Mouse (Mus musculus): Measurements from ENCODE around the gene Myl9. TPM values are rescaled to one million over a fixed set of nuclear protein-coding genes. Genes with fewer than 3 reads are reported as not detected.
"Not testable (repeated sequence)": the region's sequence is repeated elsewhere in the genome, so short reads cannot be mapped to it uniquely, and the experiment has no call there.

Gene Myl9
- polyA plus RNA-seq, 1 experiment from 2014 or later: 204 TPM

- Histone ChIP-seq H3K9ac (no peak overlapping the region), H3K4me2 (replicated peaks) (no peak overlapping the region), H3K27ac (no peak overlapping the region), H3K27me3 (no peaks in the 10 kb centered on the region), H3K36me3 (no peaks in the 10 kb centered on the region), H3K4me1 (no peaks in the 10 kb centered on the region), H3K4me3 (no peak overlapping the region), H3K9me3 (peaks cover 3% of the 10 kb centered on the region; the same call in 1 of the 2 replicates)
- WGBS: 68% methylated on average over 1 of the region's 1 CpGs
- ATAC-seq (ENCODE audit: low FRiP score, low read depth): no peak
Measured at GRCm38 (mm10) chr2:156798516-156798915, 23.3 kb downstream of the Myl9 start.

GRCm38 (mm10) chr2:156801045-156801444 is 25.8 kb downstream of the Myl9 start:
- no peak overlapping the region for H3K4me2 ChIP-seq (replicated peaks)
- H3K27me3 ChIP-seq: no peaks in the 10 kb centered on the region
- H3K4me1 ChIP-seq: no peaks in the 10 kb centered on the region
- H3K36me3 ChIP-seq: no peaks in the 10 kb centered on the region
- 74% methylated on average over 4 of the region's 4 CpGs for WGBS
- no peak for ATAC-seq (ENCODE audit: low FRiP score, low read depth)
- no peak overlapping the region for H3K27ac ChIP-seq
- no peak overlapping the region for H3K4me3 ChIP-seq
- H3K9ac ChIP-seq: no peak overlapping the region
- peaks cover 3% of the 10 kb centered on the region; the same call in 1 of the 2 replicates for H3K9me3 ChIP-seq

GRCm38 (mm10) chr2:156802116-156802515 is 26.9 kb downstream of the Myl9 start:
- not testable (repeated sequence) for H3K27me3 ChIP-seq; H3K4me1 ChIP-seq; H3K36me3 ChIP-seq; H3K9me3 ChIP-seq; H3K9ac ChIP-seq; H3K4me2 ChIP-seq (replicated peaks); H3K4me3 ChIP-seq; H3K27ac ChIP-seq; ATAC-seq (ENCODE audit: low FRiP score, low read depth)
- WGBS: 41% methylated on average over 9 of the region's 9 CpGs

GRCm38 (mm10) chr2:156803698-156804372 is 28.6 kb downstream of the Myl9 start:
- no peaks in the 10 kb centered on the region for H3K27me3 ChIP-seq
- no peak overlapping the region for H3K4me2 ChIP-seq (replicated peaks)
- no peak for ATAC-seq (ENCODE audit: low FRiP score, low read depth)
- no peaks in the 10 kb centered on the region for H3K9me3 ChIP-seq
- 67% methylated on average over 4 of the region's 4 CpGs for WGBS
- no peak overlapping the region for H3K4me3 ChIP-seq
- no peak overlapping the region for H3K27ac ChIP-seq
- H3K9ac ChIP-seq: no peak overlapping the region
- no peaks in the 10 kb centered on the region for H3K36me3 ChIP-seq
- no peaks in the 10 kb centered on the region for H3K4me1 ChIP-seq

- H3K36me3 ChIP-seq: no peaks in the 10 kb centered on the region
- H3K27me3 ChIP-seq: no peaks in the 10 kb centered on the region
- peaks cover under 1% of the 10 kb centered on the region; the same call in 1 of the 2 replicates for H3K4me1 ChIP-seq
- H3K4me2 ChIP-seq (replicated peaks): no peak overlapping the region
- H3K9ac ChIP-seq: no peak overlapping the region
- 87% methylated on average over 4 of the region's 4 CpGs for WGBS
- no peak overlapping the region for H3K27ac ChIP-seq
- H3K4me3 ChIP-seq: no peak overlapping the region
- H3K9me3 ChIP-seq: no peaks in the 10 kb centered on the region
- ATAC-seq (ENCODE audit: low FRiP score, low read depth): no peak
Measured at GRCm38 (mm10) chr2:156804589-156804988, 29.4 kb downstream of the Myl9 start.

GRCm38 (mm10) chr2:156806886-156807285 is 31.7 kb downstream of the Myl9 start:
- ATAC-seq (ENCODE audit: low FRiP score, low read depth): no peak
- 69% methylated on average over 6 of the region's 6 CpGs for WGBS

GRCm38 (mm10) chr2:156809579-156809978 is 34.4 kb downstream of the Myl9 start:
- no peak overlapping the region for H3K4me2 ChIP-seq (replicated peaks)
- H3K27ac ChIP-seq: no peak overlapping the region
- no peaks in the 10 kb centered on the region for H3K27me3 ChIP-seq
- WGBS: 48% methylated on average over 2 of the region's 2 CpGs
- no peaks in the 10 kb centered on the region for H3K36me3 ChIP-seq
- H3K4me3 ChIP-seq: no peak overlapping the region
- H3K9me3 ChIP-seq: no peaks in the 10 kb centered on the region
- ATAC-seq (ENCODE audit: low FRiP score, low read depth): peak; percentile 28; the same call in 1 of the 2 replicates
- no peak overlapping the region for H3K9ac ChIP-seq
- peaks cover 23% of the 10 kb centered on the region for H3K4me1 ChIP-seq

More at GRCm38 (mm10) chr2:156806886-156807285, 31.7 kb downstream of the Myl9 start:
- Histone ChIP-seq H3K4me2 (replicated peaks) (no peak overlapping the region), H3K9me3 (no peaks in the 10 kb centered on the region), H3K27ac (no peak overlapping the region), H3K27me3 (no peaks in the 10 kb centered on the region), H3K9ac (no peak overlapping the region), H3K36me3 (no peaks in the 10 kb centered on the region), H3K4me1 (peaks cover 3% of the 10 kb centered on the region; the same call in 1 of the 2 replicates), H3K4me3 (no peak overlapping the region)

GRCm38 (mm10) chr2:156810716-156811115 is 35.5 kb downstream of the Myl9 start:
- H3K27me3 ChIP-seq: no peaks in the 10 kb centered on the region
- no peaks in the 10 kb centered on the region for H3K9me3 ChIP-seq
- WGBS: 88% methylated on average over 10 of the region's 10 CpGs
- H3K4me1 ChIP-seq: peaks cover 34% of the 10 kb centered on the region
- H3K4me2 ChIP-seq (replicated peaks): no peak overlapping the region
- no peak overlapping the region for H3K9ac ChIP-seq
- no peak for ATAC-seq (ENCODE audit: low FRiP score, low read depth)
- no peak overlapping the region for H3K27ac ChIP-seq
- no peaks in the 10 kb centered on the region for H3K36me3 ChIP-seq
- no peak overlapping the region for H3K4me3 ChIP-seq

GRCm38 (mm10) chr2:156811556-156811955 is 36.3 kb downstream of the Myl9 start:
- no peak for ATAC-seq (ENCODE audit: low FRiP score, low read depth)
- WGBS: 60% methylated on average over 5 of the region's 5 CpGs
- Histone ChIP-seq H3K9me3 (no peaks in the 10 kb centered on the region), H3K4me2 (replicated peaks) (no peak overlapping the region), H3K27ac (no peak overlapping the region), H3K36me3 (no peaks in the 10 kb centered on the region), H3K4me1 (peaks cover 37% of the 10 kb centered on the region), H3K4me3 (no peak overlapping the region), H3K27me3 (no peaks in the 10 kb centered on the region), H3K9ac (no peak overlapping the region)

- no peaks in the 10 kb centered on the region for H3K9me3 ChIP-seq
- H3K4me2 ChIP-seq (replicated peaks): peak overlapping the region; percentile 31; the same call in 1 of the 2 replicates
- no peaks in the 10 kb centered on the region for H3K27me3 ChIP-seq
- no peak; the same call in 1 of the 2 replicates for ATAC-seq (ENCODE audit: low FRiP score, low read depth)
- H3K4me3 ChIP-seq: no peak overlapping the region
- peak overlapping the region; percentile 52; the same call in 1 of the 2 replicates for H3K27ac ChIP-seq
- 4% methylated on average over 8 of the region's 8 CpGs for WGBS
- H3K9ac ChIP-seq: no peak overlapping the region; the same call in 1 of the 2 replicates
- H3K4me1 ChIP-seq: peaks cover 37% of the 10 kb centered on the region
- no peaks in the 10 kb centered on the region for H3K36me3 ChIP-seq
Measured at GRCm38 (mm10) chr2:156814344-156814801, 39.2 kb downstream of the Myl9 start.

GRCm38 (mm10) chr2:156814893-156815292 is 39.7 kb downstream of the Myl9 start:
- H3K4me3 ChIP-seq: no peak overlapping the region
- no peak overlapping the region for H3K9ac ChIP-seq
- H3K4me2 ChIP-seq (replicated peaks): no peak overlapping the region
- peaks cover 34% of the 10 kb centered on the region for H3K4me1 ChIP-seq
- H3K9me3 ChIP-seq: no peaks in the 10 kb centered on the region
- no peaks in the 10 kb centered on the region for H3K27me3 ChIP-seq
- no peak for ATAC-seq (ENCODE audit: low FRiP score, low read depth)
- H3K27ac ChIP-seq: no peak overlapping the region; the same call in 1 of the 2 replicates
- H3K36me3 ChIP-seq: no peaks in the 10 kb centered on the region
- WGBS: 21% methylated on average over 5 of the region's 5 CpGs

GRCm38 (mm10) chr2:156815412-156815811 is 40.2 kb downstream of the Myl9 start:
- no peak for ATAC-seq (ENCODE audit: low FRiP score, low read depth)
- Histone ChIP-seq H3K4me2 (replicated peaks) (no peak overlapping the region), H3K36me3 (no peaks in the 10 kb centered on the region)

GRCm38 (mm10) chr2:156816116-156816515 is 40.9 kb downstream of the Myl9 start:
- ATAC-seq (ENCODE audit: low FRiP score, low read depth): no peak
- no peaks in the 10 kb centered on the region for H3K27me3 ChIP-seq
- H3K4me1 ChIP-seq: peaks cover 34% of the 10 kb centered on the region
- H3K27ac ChIP-seq: no peak overlapping the region
- H3K9me3 ChIP-seq: no peaks in the 10 kb centered on the region
- 33% methylated on average over 1 of the region's 1 CpGs for WGBS
- H3K4me2 ChIP-seq (replicated peaks): no peak overlapping the region
- no peak overlapping the region for H3K4me3 ChIP-seq
- H3K9ac ChIP-seq: no peak overlapping the region
- no peaks in the 10 kb centered on the region for H3K36me3 ChIP-seq

More at GRCm38 (mm10) chr2:156815412-156815811, 40.2 kb downstream of the Myl9 start:
- Histone ChIP-seq H3K4me1 (peaks cover 34% of the 10 kb centered on the region), H3K9me3 (no peaks in the 10 kb centered on the region), H3K27me3 (no peaks in the 10 kb centered on the region), H3K4me3 (no peak overlapping the region), H3K9ac (no peak overlapping the region), H3K27ac (no peak overlapping the region)
- WGBS: 56% methylated on average over 3 of the region's 3 CpGs

Data from limb, embryonic 13.5 days (tissue).